Mouse (Mus musculus) liver, embryonic 12.5 days (tissue): ENCODE results near the gene Stil. TPM values are rescaled to one million over a fixed set of nuclear protein-coding genes. Genes with fewer than 3 reads are reported as not detected.
"Not testable (repeated sequence)": the region's sequence is repeated elsewhere in the genome, so short reads cannot be mapped to it uniquely, and the experiment has no call there.

ENCODE experiments used
- ATAC-seq: fragments of 200-750 bp; cut with Nextera tagmentation; 2 replicates; pipeline ENCODE4 v1.8.0; 2017; ENCODE audit warnings: moderate number of reproducible peaks, mild to moderate bottlenecking, moderate library complexity
- H3K27ac ChIP-seq: fragments of 300-500 bp; sonication (generic); 2 replicates; pipeline ENCODE4 v1.5.1; 2016; ENCODE audit warnings: mild to moderate bottlenecking
- H3K27me3 ChIP-seq: fragments of 300-500 bp; sonication (generic); replicated peaks from 2 replicates; pipeline ENCODE4 v1.6.1; 2016; ENCODE audit warnings: mild to moderate bottlenecking, moderate library complexity
- H3K36me3 ChIP-seq: fragments of 300-500 bp; sonication (generic); 2 replicates; pipeline ENCODE4 v1.6.1; 2016; ENCODE audit warnings: mild to moderate bottlenecking, moderate library complexity
- H3K4me1 ChIP-seq: fragments of 300-500 bp; sonication (generic); 2 replicates; pipeline ENCODE4 v1.6.1; 2016
- H3K4me2 ChIP-seq: fragments of 300-500 bp; sonication (generic); 2 replicates; pipeline ENCODE4 v1.6.1; 2016; ENCODE audit warnings: mild to moderate bottlenecking, moderate library complexity
- H3K4me3 ChIP-seq: fragments of 300-500 bp; sonication (generic); 2 replicates; pipeline ENCODE4 v1.5.1; 2016; ENCODE audit warnings: mild to moderate bottlenecking, moderate library complexity
- H3K9ac ChIP-seq: fragments of 300-500 bp; sonication (generic); 2 replicates; pipeline ENCODE4 v1.6.1; 2016; ENCODE audit warnings: mild to moderate bottlenecking, moderate library complexity
- H3K9me3 ChIP-seq: fragments of 300-500 bp; sonication (generic); replicated peaks from 2 replicates; pipeline ENCODE4 v1.6.1; 2016; ENCODE audit warnings: mild to moderate bottlenecking, moderate library complexity
- WGBS: fragments of 180-500 bp; shearing (Covaris S2); methylation state at CpG from one replicate; pipeline ENCODE4 v1.1.7; 2016; ENCODE audit not compliant: insufficient replicate concordance; 5-methylcytosine and 5-hydroxymethylcytosine counted together
- polyA plus RNA-seq: library from polyadenylated mRNA; unstranded; fragments of >200 nt; fragmentation: Nextera tagmentation; extraction: Ambion mirVana; gene quantifications from 2 replicates; pipeline ENCODE4 v1.2.1, GENCODE M21; 2016

The Stil gene
- 14.2 and 16.2 TPM in 2 replicates for polyA plus RNA-seq

DNA sequence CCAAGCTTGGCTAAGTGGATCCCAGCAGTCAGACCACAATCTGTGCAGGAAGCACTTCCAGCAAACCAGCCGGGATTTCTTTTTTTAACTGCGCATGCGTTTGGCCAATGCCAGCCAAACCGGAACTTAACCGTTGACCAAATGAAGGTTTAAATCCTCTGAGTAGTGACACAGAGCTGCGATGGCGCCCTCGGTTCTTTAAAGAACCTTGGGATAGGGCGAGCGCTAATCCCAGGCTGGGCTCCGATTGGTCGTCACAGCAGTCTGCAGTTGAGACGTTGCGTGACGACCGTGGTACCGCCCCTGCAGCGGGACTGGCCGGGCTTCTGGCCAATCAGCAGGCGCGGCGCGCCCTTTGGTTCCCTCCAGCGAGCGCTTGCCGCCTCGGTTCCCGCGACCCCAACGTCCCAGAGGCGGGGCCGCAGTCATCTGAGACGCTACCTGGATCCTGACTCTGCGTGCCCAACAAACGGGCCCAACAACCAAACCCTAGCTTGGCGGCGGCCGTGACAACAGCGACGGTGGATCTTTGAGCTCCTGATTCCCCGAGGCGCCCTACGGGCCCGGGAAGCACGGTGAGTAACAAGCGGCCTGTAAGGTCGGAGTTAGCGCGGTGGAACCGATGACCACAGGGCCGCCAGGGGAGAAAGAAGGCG, at the start of gene Stil:
Gene Stil (plus strand): TSS at position 387 of the 656 bp plus-strand sequence.
- H3K4me1 ChIP-seq: peaks cover 32% of the 10 kb centered on the region
- no peaks in the 10 kb centered on the region for H3K9me3 ChIP-seq
- peak within 1 kb of the TSS; percentile 91 for H3K4me2 ChIP-seq
- peak; percentile 99 for ATAC-seq
- no peaks in the 10 kb centered on the region for H3K27me3 ChIP-seq
- peak within 1 kb of the TSS; percentile 86 for H3K9ac ChIP-seq
- 1% methylated on average over 52 of the region's 52 CpGs for WGBS
- peak within 1 kb of the TSS; percentile 93 for H3K27ac ChIP-seq
- H3K36me3 ChIP-seq: peaks cover 18% of the 10 kb centered on the region
- H3K4me3 ChIP-seq: peak within 1 kb of the TSS; percentile 84

DNA sequence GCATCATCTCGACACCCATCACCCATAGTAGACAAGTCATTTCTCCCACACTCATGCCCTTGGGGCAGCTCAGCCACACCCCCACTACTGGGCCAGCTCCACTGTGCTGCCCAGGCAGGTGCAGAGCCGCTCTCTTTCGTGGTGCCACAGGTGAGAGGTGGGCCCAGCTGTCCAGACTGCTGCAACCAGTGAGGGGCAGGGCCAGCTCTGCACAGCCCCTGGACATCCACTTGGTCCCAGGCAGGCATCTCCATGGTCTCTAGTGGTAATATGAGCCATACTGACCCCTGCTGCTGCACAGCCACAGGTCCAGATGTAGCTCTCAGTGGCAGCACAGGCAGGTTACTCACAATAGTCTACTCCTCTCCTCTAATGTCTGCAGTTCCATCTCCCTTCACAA, 46.8 kb upstream of the Stil start:
- Histone ChIP-seq H3K4me1 (no peaks in the 10 kb centered on the region), H3K4me2 (no peak overlapping the region), H3K27ac (no peak overlapping the region), H3K9ac (no peak overlapping the region), H3K4me3 (no peak overlapping the region), H3K36me3 (no peaks in the 10 kb centered on the region), H3K9me3 (no peaks in the 10 kb centered on the region), H3K27me3 (peaks cover 26% of the 10 kb centered on the region)
- 65% methylated on average over 3 of the region's 3 CpGs for WGBS
- no peak for ATAC-seq

DNA sequence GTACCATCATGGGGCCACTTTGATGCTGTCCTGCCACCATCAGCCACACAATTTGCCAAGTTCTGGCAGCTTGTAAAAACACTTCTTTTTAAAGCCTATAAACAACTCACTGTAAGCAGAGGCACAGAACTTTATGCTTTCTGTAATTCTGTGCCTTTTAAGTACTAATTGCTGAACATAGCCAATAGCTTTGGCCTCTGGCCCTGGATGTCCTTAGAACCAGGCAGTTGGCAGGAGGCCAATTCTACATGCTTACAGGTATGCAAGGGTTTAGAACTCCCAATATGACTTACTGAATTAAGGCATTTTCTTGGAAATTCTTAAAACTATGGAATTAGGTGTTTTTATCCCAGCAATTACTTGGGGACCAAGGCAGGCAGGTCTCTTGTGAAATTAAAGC, 42.6 kb upstream of the Stil start:
- ATAC-seq: no peak
- no peak overlapping the region for H3K27ac ChIP-seq

DNA sequence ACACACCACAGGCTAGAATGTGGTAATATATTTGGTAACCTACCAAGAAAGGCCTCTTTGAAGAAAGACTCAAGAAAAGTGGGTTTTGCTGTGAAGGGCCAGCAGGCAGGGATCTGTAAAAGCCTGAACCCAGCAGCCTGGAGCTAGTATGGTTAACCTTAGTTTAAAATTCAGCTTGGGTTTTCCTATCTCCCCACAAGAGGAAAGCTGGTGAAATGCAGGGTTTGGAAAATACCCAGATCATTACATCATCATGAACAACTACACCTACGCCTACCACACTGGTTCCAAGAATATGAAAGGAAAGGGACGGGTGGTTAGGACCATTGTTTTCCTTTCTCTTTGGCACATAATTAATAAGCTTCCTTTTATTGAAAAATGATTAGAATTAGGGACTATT, 41.7 kb upstream of the Stil start:
- Histone ChIP-seq H3K4me2 (no peak overlapping the region), H3K4me3 (no peak overlapping the region), H3K4me1 (no peaks in the 10 kb centered on the region), H3K36me3 (peaks cover 33% of the 10 kb centered on the region), H3K27me3 (no peaks in the 10 kb centered on the region), H3K27ac (no peak overlapping the region), H3K9me3 (no peaks in the 10 kb centered on the region), H3K9ac (no peak overlapping the region)
- no peak for ATAC-seq
- WGBS: 83% methylated on average over 2 of the region's 2 CpGs

More for the DNA sequence above, 42.6 kb upstream of the Stil start:
- no peaks in the 10 kb centered on the region for H3K9me3 ChIP-seq
- H3K4me3 ChIP-seq: no peak overlapping the region
- H3K27me3 ChIP-seq: no peaks in the 10 kb centered on the region
- no peak overlapping the region for H3K9ac ChIP-seq
- H3K4me2 ChIP-seq: no peak overlapping the region
- H3K36me3 ChIP-seq: peaks cover 25% of the 10 kb centered on the region
- H3K4me1 ChIP-seq: no peaks in the 10 kb centered on the region

DNA sequence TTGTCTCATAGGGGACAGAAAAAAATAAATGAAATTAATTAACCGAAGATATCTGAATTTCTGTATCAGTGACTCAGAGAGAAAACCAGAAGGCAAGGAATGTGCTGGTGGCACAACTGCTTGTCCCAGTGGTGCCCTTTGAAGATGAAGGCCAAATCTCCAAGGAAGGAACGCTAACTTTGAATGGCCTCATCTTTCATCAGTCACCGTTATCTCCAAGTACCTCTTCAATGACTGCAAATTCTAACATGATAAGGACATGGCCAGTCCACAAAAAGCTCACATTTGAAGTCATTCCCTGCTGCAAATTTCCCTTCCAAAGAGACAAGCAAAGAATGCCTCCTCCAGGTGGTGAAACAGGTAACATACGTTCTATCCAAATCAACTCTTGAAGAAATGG, 41.2 kb upstream of the Stil start:
- H3K9me3 ChIP-seq: no peaks in the 10 kb centered on the region
- H3K27me3 ChIP-seq: no peaks in the 10 kb centered on the region
- 84% methylated on average over 4 of the region's 4 CpGs for WGBS
- H3K36me3 ChIP-seq: peaks cover 33% of the 10 kb centered on the region
- H3K27ac ChIP-seq: no peak overlapping the region
- no peaks in the 10 kb centered on the region for H3K4me1 ChIP-seq
- no peak for ATAC-seq
- no peak overlapping the region for H3K4me3 ChIP-seq
- no peak overlapping the region for H3K4me2 ChIP-seq
- no peak overlapping the region for H3K9ac ChIP-seq

DNA sequence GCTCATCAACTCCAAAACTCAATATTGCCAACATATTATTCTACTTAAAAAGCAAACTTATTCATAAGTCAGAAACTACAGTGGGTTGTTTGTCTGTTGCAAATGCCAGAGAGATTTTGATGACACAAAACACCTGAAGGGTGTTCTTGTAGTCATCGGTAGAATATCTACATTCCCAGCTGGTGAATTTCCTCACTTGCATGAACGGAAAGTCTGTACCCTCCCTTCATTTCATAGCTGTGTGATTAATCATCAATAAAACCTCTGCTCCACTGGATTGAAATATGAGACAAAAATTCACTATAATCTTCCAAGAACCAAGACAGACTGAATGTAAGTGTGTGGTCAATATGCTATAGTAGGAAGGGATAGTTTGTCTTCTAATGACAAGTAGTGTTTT, 40.4 kb upstream of the Stil start:
- Histone ChIP-seq H3K4me3 (no peak overlapping the region), H3K36me3 (peaks cover 39% of the 10 kb centered on the region), H3K27ac (no peak overlapping the region), H3K9ac (no peak overlapping the region), H3K27me3 (no peaks in the 10 kb centered on the region), H3K4me1 (no peaks in the 10 kb centered on the region), H3K4me2 (no peak overlapping the region), H3K9me3 (no peaks in the 10 kb centered on the region)
- ATAC-seq: no peak
- whole genome bisulfite sequencing: 86% methylated on average over 2 of the region's 2 CpGs

DNA sequence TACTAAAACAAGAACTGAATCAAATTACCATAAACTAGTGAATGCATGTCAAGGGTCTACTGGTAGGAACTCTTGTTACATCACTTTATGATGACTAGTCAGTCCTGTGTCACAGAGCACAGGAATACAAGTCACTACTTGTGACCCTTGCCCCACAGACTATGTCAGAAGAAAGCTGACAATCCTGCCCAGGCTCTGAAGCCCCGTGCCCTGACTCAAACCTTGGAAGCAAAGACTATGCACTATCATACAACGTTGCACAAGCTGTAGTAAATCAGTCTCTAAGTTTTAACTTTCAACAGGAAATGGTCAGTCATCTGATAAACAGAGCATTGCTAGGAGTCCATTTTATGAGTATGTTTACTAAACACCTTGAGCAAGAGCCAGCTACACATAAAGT, 39.1 kb upstream of the Stil start:
- H3K9ac ChIP-seq, H3K27ac ChIP-seq, H3K4me1 ChIP-seq, H3K4me2 ChIP-seq, H3K9me3 ChIP-seq, H3K4me3 ChIP-seq, ATAC-seq, H3K27me3 ChIP-seq: not testable (repeated sequence)
- 63% methylated on average over 2 of the region's 2 CpGs for WGBS
- peaks cover 52% of the 10 kb centered on the region for H3K36me3 ChIP-seq

DNA sequence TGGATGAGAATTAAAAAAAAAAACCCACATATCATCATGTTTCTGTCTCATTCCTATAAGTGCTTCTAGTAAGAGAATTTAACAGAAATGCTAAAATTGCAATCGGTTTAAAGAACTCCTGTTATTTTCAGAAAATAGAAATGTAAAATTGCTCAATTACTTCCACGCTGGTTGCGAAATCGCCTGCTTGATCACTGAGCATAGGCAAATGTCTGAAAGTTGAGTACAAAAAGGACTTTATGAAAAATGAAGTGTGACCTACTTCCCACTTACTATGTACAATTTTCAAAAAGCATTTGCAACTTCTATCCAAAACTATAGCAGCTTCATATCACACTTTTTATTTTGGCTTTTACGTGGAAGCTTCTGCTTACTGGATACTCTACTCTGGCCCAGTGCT, 29.2 kb upstream of the Stil start:
- ATAC-seq: no peak
- H3K36me3 ChIP-seq: peaks cover 30% of the 10 kb centered on the region

DNA sequence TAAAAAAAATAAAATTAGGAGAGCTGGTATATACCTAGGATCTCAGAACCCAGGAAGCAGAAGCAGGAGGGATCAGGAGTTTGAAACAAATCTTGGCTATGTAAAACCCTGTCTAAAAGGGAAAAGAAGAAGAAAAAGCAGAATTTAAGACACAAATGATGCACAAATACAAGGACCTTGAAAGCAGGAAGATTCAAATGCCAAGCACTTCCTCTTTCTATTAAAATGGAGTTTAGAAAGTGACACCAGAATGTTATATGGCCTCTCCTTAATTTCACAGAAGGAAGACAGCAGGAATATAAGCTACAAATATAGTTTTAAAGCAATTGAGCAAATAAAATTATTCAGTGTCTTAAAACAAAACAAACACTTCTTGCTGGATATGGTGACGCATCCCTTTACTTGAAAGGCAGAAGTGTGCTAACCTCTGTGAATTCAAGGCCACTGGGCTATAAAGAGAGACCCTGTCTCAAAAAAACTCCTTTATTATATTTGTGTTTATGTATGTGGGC, 26.7 kb upstream of the Stil start:
- Histone ChIP-seq H3K4me3 (no peak overlapping the region), H3K9me3 (no peaks in the 10 kb centered on the region), H3K9ac (no peak overlapping the region), H3K27me3 (no peaks in the 10 kb centered on the region), H3K36me3 (peaks cover 9% of the 10 kb centered on the region), H3K4me1 (no peaks in the 10 kb centered on the region), H3K27ac (no peak overlapping the region), H3K4me2 (no peak overlapping the region)
- WGBS: 85% methylated on average over 1 of the region's 1 CpGs
- ATAC-seq: no peak

More for the DNA sequence above, 29.2 kb upstream of the Stil start:
- no peak overlapping the region for H3K4me3 ChIP-seq
- no peak overlapping the region for H3K27ac ChIP-seq
- no peak overlapping the region for H3K4me2 ChIP-seq
- no peaks in the 10 kb centered on the region for H3K9me3 ChIP-seq
- no peaks in the 10 kb centered on the region for H3K27me3 ChIP-seq
- no peak overlapping the region for H3K9ac ChIP-seq
- 81% methylated on average over 5 of the region's 5 CpGs for WGBS
- H3K4me1 ChIP-seq: no peaks in the 10 kb centered on the region

DNA sequence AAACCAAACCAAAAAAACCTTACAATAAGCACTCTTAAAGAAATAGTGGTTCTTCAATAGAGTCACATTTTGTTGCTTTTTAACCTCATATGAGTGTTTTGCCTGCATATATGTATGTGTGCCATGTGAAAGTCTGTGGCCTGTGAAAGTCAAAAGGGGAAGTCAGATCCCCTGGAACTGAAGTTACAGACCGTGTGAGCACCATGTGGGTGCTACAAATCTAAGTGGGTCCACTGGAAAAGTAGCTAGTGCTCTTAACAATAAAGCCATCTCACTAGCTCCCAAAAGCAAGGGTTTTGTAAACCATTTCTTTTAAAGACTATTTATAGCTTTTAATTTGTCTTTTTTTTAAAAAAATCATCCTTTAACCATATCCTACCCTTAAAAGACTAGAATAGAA, 17.3 kb upstream of the Stil start:
- Histone ChIP-seq H3K9ac (no peak overlapping the region), H3K4me3 (no peak overlapping the region), H3K4me2 (no peak overlapping the region), H3K36me3 (peaks cover 8% of the 10 kb centered on the region; the same call in 1 of the 2 replicates), H3K4me1 (peaks cover 40% of the 10 kb centered on the region), H3K27me3 (no peaks in the 10 kb centered on the region), H3K27ac (no peak overlapping the region), H3K9me3 (no peaks in the 10 kb centered on the region)
- 50% methylated on average over 1 of the region's 1 CpGs for WGBS
- ATAC-seq: no peak

DNA sequence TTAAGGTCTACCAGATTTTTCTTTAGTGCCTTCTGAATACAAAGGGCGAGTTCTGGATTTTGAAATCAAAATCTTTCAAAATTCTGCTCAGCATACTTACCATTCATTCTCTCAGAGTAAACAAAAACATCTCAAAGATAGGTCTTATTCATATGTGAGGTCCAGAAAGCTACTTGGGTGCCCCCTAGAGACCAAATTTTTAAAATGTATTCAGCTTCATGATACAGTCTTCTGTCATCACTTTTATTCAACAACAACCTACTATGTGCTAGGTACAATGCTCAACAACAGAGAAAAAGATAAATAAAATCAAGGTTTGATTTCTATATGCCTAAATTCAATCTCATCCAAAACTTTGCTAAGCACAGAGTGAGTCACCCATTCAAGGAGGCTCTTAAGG, 16.9 kb upstream of the Stil start:
- H3K4me2 ChIP-seq: no peak overlapping the region
- H3K27ac ChIP-seq: no peak overlapping the region
- no peaks in the 10 kb centered on the region for H3K27me3 ChIP-seq
- 47% methylated on average over 1 of the region's 1 CpGs for WGBS
- peaks cover 44% of the 10 kb centered on the region for H3K4me1 ChIP-seq
- H3K9me3 ChIP-seq: no peaks in the 10 kb centered on the region
- no peak overlapping the region for H3K9ac ChIP-seq
- peaks cover 8% of the 10 kb centered on the region; the same call in 1 of the 2 replicates for H3K36me3 ChIP-seq
- ATAC-seq: no peak
- no peak overlapping the region for H3K4me3 ChIP-seq

DNA sequence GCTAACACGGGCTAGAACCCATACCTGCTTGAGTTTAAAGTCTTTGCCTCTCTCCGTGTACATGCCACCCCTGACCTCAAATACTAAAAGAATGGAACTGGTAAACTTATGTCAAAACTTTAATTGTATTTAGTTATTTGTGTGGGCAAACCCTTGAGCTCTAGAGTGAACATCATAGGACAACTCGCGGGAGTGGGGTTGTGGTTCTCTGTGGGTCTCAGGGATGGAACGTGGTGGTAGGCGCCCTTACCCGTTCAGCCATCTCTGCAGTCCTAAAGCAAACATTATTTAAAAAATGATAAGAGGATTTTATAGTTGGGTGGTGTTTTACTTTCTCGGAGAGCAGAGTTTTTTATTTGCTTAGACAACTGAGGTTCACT, 13.8 kb upstream of the Stil start:
- peak overlapping the region; percentile 100 for H3K27ac ChIP-seq
- peaks cover 31% of the 10 kb centered on the region for H3K4me1 ChIP-seq
- no peaks in the 10 kb centered on the region for H3K27me3 ChIP-seq
- H3K4me2 ChIP-seq: peak overlapping the region; percentile 73
- 1% methylated on average over 8 of the region's 8 CpGs for WGBS
- ATAC-seq: peak; percentile 42
- peaks cover 8% of the 10 kb centered on the region; the same call in 1 of the 2 replicates for H3K36me3 ChIP-seq
- H3K4me3 ChIP-seq: peak overlapping the region; percentile 94
- H3K9me3 ChIP-seq: no peaks in the 10 kb centered on the region
- peak overlapping the region; percentile 95 for H3K9ac ChIP-seq
